Mouse (Mus musculus): ENCODE data around the gene Gnpnat1. TPM values are rescaled to one million over a fixed set of nuclear protein-coding genes. Genes with fewer than 3 reads are reported as not detected.
A peak's percentile ranks its signal among the peaks of the same experiment; 100 is the strongest.

Gene Gnpnat1
- total and polyA plus RNA-seq, 2 experiments = 23.5 to 115 TPM

DNA sequence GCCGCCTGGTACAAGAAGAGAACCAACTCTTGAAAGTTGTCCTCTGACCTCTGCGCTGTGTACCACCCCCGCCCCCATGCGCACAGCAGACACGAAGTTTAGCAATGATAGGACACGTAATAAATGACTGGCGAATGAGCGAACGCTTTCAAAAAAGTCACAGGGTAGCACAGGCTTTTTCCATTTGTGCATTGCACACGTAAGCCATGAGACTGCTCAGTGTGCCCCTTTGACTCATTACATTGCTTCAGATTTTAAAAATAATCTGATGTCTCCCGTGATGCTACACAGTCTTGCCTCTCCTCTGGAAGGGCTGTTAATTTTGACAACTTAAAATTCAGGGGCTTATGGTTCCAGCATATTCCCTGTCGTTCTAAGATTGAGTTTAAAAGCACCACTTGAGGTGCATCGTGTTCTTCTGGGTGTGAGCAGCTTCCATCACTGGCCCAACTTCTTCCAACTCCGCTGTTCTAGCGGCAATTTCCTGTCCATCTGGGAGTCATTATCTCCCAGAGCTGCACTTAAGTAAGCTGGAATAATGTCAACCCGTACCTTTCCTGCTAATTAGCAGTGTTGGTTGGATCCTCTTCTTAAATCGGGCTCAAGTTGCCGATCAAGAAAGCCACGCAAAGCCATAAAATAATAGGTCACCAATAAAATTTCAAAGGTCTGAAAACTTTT, 33.7 kb upstream of the Gnpnat1 start:
- TF ChIP-seq POLR2A (IDR thresholded peaks at IDR 0.05; ENCODE audit: extremely low read depth, insufficient read depth, low read length) = no peak
- TF ChIP-seq CTCF (IDR thresholded peaks at IDR 0.05; ENCODE audit: low read depth, low read length) = no peak
- WGBS = 80% methylated on average over 19 of the region's 19 CpGs
- no peak for DNase-seq (ENCODE audit: extremely low read depth, low read depth, low spot score)
- Histone ChIP-seq H3K4me3 (ENCODE audit: insufficient read depth, low read depth, low read length) (no peak overlapping the region), H3K79me2 (ENCODE audit: control insufficient read depth, insufficient read depth, low read length) (no peaks in the 10 kb centered on the region), H3K9ac (ENCODE audit: low read depth, low read length) (no peak overlapping the region), H3K27me3 (ENCODE audit: control insufficient read depth, insufficient read depth, low read length) (no peaks in the 10 kb centered on the region), H3K36me3 (ENCODE audit: control insufficient read depth, insufficient read depth, low read length) (no peaks in the 10 kb centered on the region), H3K4me1 (ENCODE audit: control insufficient read depth, insufficient read depth, low read length) (no peaks in the 10 kb centered on the region), H3K27ac (replicated peaks; ENCODE audit: insufficient read depth, low read depth, low read length) (no peak overlapping the region)

GRCm38 (mm10) chr14:45434220-45434619, 29.5 kb upstream of the Gnpnat1 start:
- DNase-seq (ENCODE audit: extremely low read depth, low read depth, low spot score) = peak; percentile 38
- Histone ChIP-seq H3K79me2 (ENCODE audit: control insufficient read depth, insufficient read depth, low read length) (no peaks in the 10 kb centered on the region), H3K36me3 (ENCODE audit: control insufficient read depth, insufficient read depth, low read length) (no peaks in the 10 kb centered on the region), H3K27me3 (ENCODE audit: control insufficient read depth, insufficient read depth, low read length) (no peaks in the 10 kb centered on the region), H3K27ac (replicated peaks; ENCODE audit: insufficient read depth, low read depth, low read length) (no peak overlapping the region), H3K4me1 (ENCODE audit: control insufficient read depth, insufficient read depth, low read length) (no peaks in the 10 kb centered on the region), H3K9ac (ENCODE audit: low read depth, low read length) (no peak overlapping the region), H3K4me3 (ENCODE audit: insufficient read depth, low read depth, low read length) (no peak overlapping the region)
- WGBS = 57% methylated on average over 6 of the region's 6 CpGs
- TF ChIP-seq POLR2A (IDR thresholded peaks at IDR 0.05; ENCODE audit: extremely low read depth, insufficient read depth, low read length) = no peak
- peak; percentile 55 for TF ChIP-seq CTCF (IDR thresholded peaks at IDR 0.05; ENCODE audit: low read depth, low read length)

DNA sequence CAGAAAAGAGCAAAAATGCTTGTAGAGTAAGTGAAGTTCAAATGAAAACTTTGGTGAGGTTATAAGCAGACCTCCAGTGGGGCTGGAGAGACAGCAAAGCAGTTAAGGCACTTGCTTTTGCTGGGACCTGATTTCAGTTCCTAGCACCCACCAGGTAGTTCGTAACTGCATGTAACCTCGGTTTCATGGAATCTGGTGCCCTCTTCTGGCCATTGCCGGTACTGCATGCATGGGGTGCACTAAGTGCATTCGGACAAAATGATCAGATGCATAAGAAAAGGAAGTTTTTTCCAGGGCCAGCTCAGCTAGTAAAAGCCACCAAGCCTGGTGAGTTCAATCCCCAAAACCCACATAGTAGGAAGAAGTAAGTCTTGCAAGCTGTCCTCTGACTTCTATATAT, 27.3 kb upstream of the Gnpnat1 start:
- peak; percentile 69 for TF ChIP-seq CTCF (IDR thresholded peaks at IDR 0.05; ENCODE audit: low read depth, low read length)
- TF ChIP-seq POLR2A (IDR thresholded peaks at IDR 0.05; ENCODE audit: extremely low read depth, insufficient read depth, low read length) = no peak
- Histone ChIP-seq H3K79me2 (ENCODE audit: control insufficient read depth, insufficient read depth, low read length) (no peaks in the 10 kb centered on the region), H3K27ac (replicated peaks; ENCODE audit: insufficient read depth, low read depth, low read length) (no peak overlapping the region), H3K36me3 (ENCODE audit: control insufficient read depth, insufficient read depth, low read length) (no peaks in the 10 kb centered on the region), H3K4me1 (ENCODE audit: control insufficient read depth, insufficient read depth, low read length) (no peaks in the 10 kb centered on the region), H3K27me3 (ENCODE audit: control insufficient read depth, insufficient read depth, low read length) (no peaks in the 10 kb centered on the region), H3K4me3 (ENCODE audit: insufficient read depth, low read depth, low read length) (no peak overlapping the region), H3K9ac (ENCODE audit: low read depth, low read length) (no peak overlapping the region)
- no peak for DNase-seq (ENCODE audit: extremely low read depth, low read depth, low spot score)
- 74% methylated on average over 4 of the region's 4 CpGs for WGBS

GRCm38 (mm10) chr14:45430066-45430842, 25.5 kb upstream of the Gnpnat1 start:
- WGBS = 89% methylated on average over 13 of the region's 13 CpGs
- no peak overlapping the region for H3K27ac ChIP-seq (replicated peaks; ENCODE audit: insufficient read depth, low read depth, low read length)
- H3K9ac ChIP-seq (ENCODE audit: low read depth, low read length) = no peak overlapping the region
- H3K4me3 ChIP-seq (ENCODE audit: insufficient read depth, low read depth, low read length) = no peak overlapping the region
- TF ChIP-seq CTCF (IDR thresholded peaks at IDR 0.05; ENCODE audit: low read depth, low read length) (no peak), POLR2A (IDR thresholded peaks at IDR 0.05; ENCODE audit: extremely low read depth, insufficient read depth, low read length) (no peak)
- H3K36me3 ChIP-seq (ENCODE audit: control insufficient read depth, insufficient read depth, low read length) = no peaks in the 10 kb centered on the region
- H3K27me3 ChIP-seq (ENCODE audit: control insufficient read depth, insufficient read depth, low read length) = no peaks in the 10 kb centered on the region
- peak; percentile 35 for DNase-seq (ENCODE audit: extremely low read depth, low read depth, low spot score)
- no peaks in the 10 kb centered on the region for H3K79me2 ChIP-seq (ENCODE audit: control insufficient read depth, insufficient read depth, low read length)
- no peaks in the 10 kb centered on the region for H3K4me1 ChIP-seq (ENCODE audit: control insufficient read depth, insufficient read depth, low read length)

GRCm38 (mm10) chr14:45423220-45423619, 18.5 kb upstream of the Gnpnat1 start:
- Histone ChIP-seq H3K4me1 (ENCODE audit: control insufficient read depth, insufficient read depth, low read length) (peaks cover 7% of the 10 kb centered on the region), H3K79me2 (ENCODE audit: control insufficient read depth, insufficient read depth, low read length) (no peaks in the 10 kb centered on the region), H3K9ac (ENCODE audit: low read depth, low read length) (no peak overlapping the region), H3K27ac (replicated peaks; ENCODE audit: insufficient read depth, low read depth, low read length) (no peak overlapping the region), H3K4me3 (ENCODE audit: insufficient read depth, low read depth, low read length) (no peak overlapping the region), H3K27me3 (ENCODE audit: control insufficient read depth, insufficient read depth, low read length) (no peaks in the 10 kb centered on the region), H3K36me3 (ENCODE audit: control insufficient read depth, insufficient read depth, low read length) (no peaks in the 10 kb centered on the region)
- peak; percentile 71 for DNase-seq (ENCODE audit: extremely low read depth, low read depth, low spot score)
- TF ChIP-seq POLR2A (IDR thresholded peaks at IDR 0.05; ENCODE audit: extremely low read depth, insufficient read depth, low read length) (no peak), CTCF (IDR thresholded peaks at IDR 0.05; ENCODE audit: low read depth, low read length) (peak; percentile 27; the same call in 1 of the 2 replicates)
- 3% methylated on average over 5 of the region's 5 CpGs for WGBS

DNA sequence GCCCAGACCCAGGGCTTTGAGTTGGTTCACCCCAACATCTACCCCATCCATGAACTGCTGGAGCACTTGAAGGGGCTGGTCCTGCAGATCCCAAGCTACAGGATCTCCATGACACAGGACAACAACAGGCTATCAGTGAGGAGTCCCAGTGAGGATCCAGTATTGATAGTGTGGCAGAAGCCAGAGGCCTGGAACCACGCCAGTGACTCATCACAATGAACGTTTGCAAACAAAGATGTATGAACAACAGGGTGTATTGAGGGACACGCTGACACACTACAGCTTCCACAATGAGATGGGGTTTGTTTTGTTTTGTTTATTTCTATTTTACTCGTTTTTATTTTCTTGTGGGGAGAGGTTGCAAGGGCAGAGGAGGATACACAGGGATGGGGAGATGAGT, 17.7 kb upstream of the Gnpnat1 start:
- Histone ChIP-seq H3K9ac (ENCODE audit: low read depth, low read length) (no peak overlapping the region), H3K27ac (replicated peaks; ENCODE audit: insufficient read depth, low read depth, low read length) (no peak overlapping the region), H3K4me1 (ENCODE audit: control insufficient read depth, insufficient read depth, low read length) (peaks cover 9% of the 10 kb centered on the region), H3K27me3 (ENCODE audit: control insufficient read depth, insufficient read depth, low read length) (no peaks in the 10 kb centered on the region), H3K36me3 (ENCODE audit: control insufficient read depth, insufficient read depth, low read length) (no peaks in the 10 kb centered on the region), H3K4me3 (ENCODE audit: insufficient read depth, low read depth, low read length) (no peak overlapping the region), H3K79me2 (ENCODE audit: control insufficient read depth, insufficient read depth, low read length) (no peaks in the 10 kb centered on the region)
- WGBS = 29% methylated on average over 4 of the region's 4 CpGs
- no peak for TF ChIP-seq CTCF (IDR thresholded peaks at IDR 0.05; ENCODE audit: low read depth, low read length)
- TF ChIP-seq POLR2A (IDR thresholded peaks at IDR 0.05; ENCODE audit: extremely low read depth, insufficient read depth, low read length) = no peak
- no peak for DNase-seq (ENCODE audit: extremely low read depth, low read depth, low spot score)
